Mouse (Mus musculus): Measurements from ENCODE around the gene Zfp36. TPM values are rescaled to one million over a fixed set of nuclear protein-coding genes. Genes with fewer than 3 reads are reported as not detected.

The Zfp36 gene
- total and polyA plus RNA-seq, 2 experiments from 2014 or later = 13.6 to 19.2 TPM

DNA sequence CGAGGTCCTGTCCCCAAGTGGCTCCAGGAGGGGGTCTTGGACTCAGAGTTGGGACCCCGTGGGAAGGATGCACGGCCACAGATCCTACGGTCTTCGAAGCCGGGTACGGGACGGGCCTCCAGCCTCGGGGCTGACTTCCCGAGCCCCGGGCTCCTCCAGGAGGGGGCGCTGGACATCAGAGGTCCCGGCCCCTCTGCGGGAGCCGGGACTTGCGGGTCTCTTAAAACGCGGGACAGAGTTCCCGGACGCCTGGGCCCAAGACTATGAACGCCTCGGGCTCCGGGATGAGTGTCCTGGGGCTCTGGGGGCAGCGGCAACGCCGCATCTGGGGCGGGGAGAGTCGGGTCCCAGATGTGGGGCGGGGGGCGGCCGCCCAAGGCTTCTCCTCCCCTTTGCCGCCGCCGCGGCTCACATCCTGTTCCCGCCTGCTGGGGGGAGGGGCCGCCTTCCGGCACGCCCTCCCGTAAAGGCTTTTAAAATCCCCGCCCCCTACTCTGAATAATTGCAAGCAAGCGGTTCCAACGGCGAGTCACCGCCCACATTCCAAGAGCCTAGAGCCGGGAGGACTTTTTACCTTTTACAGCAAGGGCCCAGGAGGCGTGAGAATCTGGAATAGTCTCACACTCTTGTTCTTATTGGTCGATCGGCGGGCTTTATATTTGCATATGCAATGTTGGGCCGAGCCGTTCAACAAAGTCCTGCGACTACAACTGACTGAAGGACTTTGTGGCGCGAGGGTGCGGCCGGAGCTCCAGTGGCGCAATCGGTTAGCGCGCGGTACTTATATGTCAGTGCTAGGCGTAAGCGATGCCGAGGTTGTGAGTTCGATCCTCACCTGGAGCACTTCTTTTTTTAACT, 7.6 kb downstream of the Zfp36 start, which contains the start of gene Plekhg2:
Plekhg2 (minus strand) TSS at position 349 of the 858 bp plus-strand sequence.
- Histone ChIP-seq H3K36me3 (replicated peaks; ENCODE audit: control insufficient read depth, insufficient read depth, low read length) (peaks cover 32% of the 10 kb centered on the region), H3K9me3 (replicated peaks; ENCODE audit: control insufficient read depth, low read length) (no peaks in the 10 kb centered on the region), H3K4me2 (ENCODE audit: low read depth, low read length) (peak within 1 kb of the TSS; percentile 85), H3K27ac (ENCODE audit: low read depth) (peak within 1 kb of the TSS; percentile 83), H3K4me3 (ENCODE audit: low read depth, low read length) (peak within 1 kb of the TSS; percentile 83), H3K9ac (replicated peaks; ENCODE audit: low read depth, low read length) (peak within 1 kb of the TSS; percentile 93), H3K4me1 (ENCODE audit: control insufficient read depth, insufficient read depth) (peaks cover 31% of the 10 kb centered on the region), H3K27me3 (ENCODE audit: control insufficient read depth, insufficient read depth, low read length) (no peaks in the 10 kb centered on the region)
- TF ChIP-seq CTCF (IDR thresholded peaks at IDR 0.05; ENCODE audit: low read depth) (peak; percentile 43), EP300 (IDR thresholded peaks at IDR 0.05; ENCODE audit: low read depth) (peak; percentile 82)
- DNase-seq (ENCODE audit: low spot score) (peak; percentile 100), ATAC-seq (ENCODE audit: insufficient read depth, low read depth) (peak; percentile 85)
- WGBS = under 1% methylated on average over 59 of the region's 66 CpGs

DNA sequence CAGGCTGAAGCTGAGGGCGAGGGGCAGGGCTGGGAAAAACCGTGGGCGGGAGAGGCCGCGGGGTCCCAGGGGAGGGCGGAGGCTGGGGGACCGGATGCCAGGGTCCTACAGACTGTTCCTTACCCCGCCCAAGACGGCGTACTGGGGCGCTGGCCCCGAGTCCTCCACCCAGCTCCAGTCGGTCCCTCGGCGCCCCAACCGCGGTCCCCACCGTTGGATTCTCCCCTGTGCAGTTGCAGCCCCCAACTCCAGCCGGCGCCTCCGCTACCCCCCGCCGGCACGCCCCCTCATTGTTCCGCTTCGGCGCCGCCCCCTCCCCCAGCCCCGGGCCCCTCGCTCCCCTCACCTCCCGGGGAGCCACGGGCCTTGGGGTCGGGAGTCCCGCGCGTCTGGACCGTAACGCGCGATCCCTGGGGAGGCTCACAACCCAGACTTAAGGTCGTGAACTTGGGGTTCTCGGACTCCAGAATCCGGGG, 8.5 kb downstream of the Zfp36 start:
- ATAC-seq (ENCODE audit: insufficient read depth, low read depth) (no peak), DNase-seq (ENCODE audit: low spot score) (peak; percentile 53)
- peak overlapping the region; percentile 83 for H3K27ac ChIP-seq (ENCODE audit: low read depth)
- peaks cover 23% of the 10 kb centered on the region for H3K4me1 ChIP-seq (ENCODE audit: control insufficient read depth, insufficient read depth)
- H3K9ac ChIP-seq (replicated peaks; ENCODE audit: low read depth, low read length) = peak overlapping the region; percentile 93
- peak overlapping the region; percentile 85 for H3K4me2 ChIP-seq (ENCODE audit: low read depth, low read length)
- H3K4me3 ChIP-seq (ENCODE audit: low read depth, low read length) = peak overlapping the region; percentile 83
- H3K9me3 ChIP-seq (replicated peaks; ENCODE audit: control insufficient read depth, low read length) = no peaks in the 10 kb centered on the region
- TF ChIP-seq EP300 (IDR thresholded peaks at IDR 0.05; ENCODE audit: low read depth) (no peak), CTCF (IDR thresholded peaks at IDR 0.05; ENCODE audit: low read depth) (no peak)
- H3K36me3 ChIP-seq (replicated peaks; ENCODE audit: control insufficient read depth, insufficient read depth, low read length) = peaks cover 35% of the 10 kb centered on the region
- WGBS = 0% methylated on average over 30 of the region's 43 CpGs
- no peaks in the 10 kb centered on the region for H3K27me3 ChIP-seq (ENCODE audit: control insufficient read depth, insufficient read depth, low read length)

DNA sequence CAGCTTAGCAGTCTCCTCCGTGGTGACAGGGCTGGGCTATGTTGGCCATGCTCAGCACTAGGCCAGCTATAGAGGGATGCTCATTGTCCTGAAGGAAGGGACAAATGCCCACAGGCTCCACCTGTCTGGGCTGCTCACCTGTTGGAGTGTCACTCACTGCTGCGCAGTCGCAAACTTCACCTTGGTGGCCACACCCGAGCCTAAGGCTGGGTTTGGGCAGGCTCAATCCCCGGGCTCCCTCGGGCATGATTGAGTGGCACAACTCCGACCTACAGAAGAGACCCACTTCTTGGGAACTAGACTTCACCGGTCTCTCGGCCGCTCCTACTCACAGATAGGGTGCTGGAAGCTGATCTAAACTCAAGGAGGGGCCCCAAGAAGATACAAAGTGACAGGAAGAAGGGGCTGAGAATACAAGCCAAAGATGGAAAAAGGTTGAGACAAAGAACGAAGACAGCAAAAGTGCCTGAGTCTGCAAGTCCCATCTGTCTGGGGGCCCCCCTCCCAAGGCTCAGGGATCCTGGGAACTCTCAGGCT, 9.0 kb downstream of the Zfp36 start:
- WGBS = 6% methylated on average over 11 of the region's 11 CpGs
- no peak for TF ChIP-seq EP300 (IDR thresholded peaks at IDR 0.05; ENCODE audit: low read depth)
- TF ChIP-seq CTCF (IDR thresholded peaks at IDR 0.05; ENCODE audit: low read depth) = no peak
- no peak for DNase-seq (ENCODE audit: low spot score)

DNA sequence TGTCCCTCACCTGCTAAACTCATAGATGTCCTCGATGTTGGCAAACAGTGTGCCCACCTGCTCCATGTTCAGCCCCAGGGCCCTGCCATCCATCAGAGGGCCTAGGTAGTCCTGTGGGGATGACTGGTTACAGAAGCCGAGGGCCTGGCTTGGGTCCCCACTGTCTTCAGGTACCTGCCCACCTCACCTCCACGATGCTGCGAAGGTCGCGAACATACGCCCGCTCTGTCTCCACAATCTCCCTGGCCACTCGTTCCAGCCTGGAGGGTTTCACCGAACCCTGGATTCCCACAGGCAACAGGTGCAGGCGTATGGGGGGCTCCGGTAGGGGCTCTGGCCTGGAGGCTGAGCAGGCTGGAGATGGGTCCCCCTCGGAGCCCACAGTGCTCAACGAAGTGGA, 10.0 kb downstream of the Zfp36 start:
- Histone ChIP-seq H3K36me3 (replicated peaks; ENCODE audit: control insufficient read depth, insufficient read depth, low read length) (peaks cover 49% of the 10 kb centered on the region), H3K9ac (replicated peaks; ENCODE audit: low read depth, low read length) (0 out of 2 replicates have a peak overlapping the region, but pooled peaks have one; percentile 3), H3K4me2 (ENCODE audit: low read depth, low read length) (peak overlapping the region; percentile 85), H3K4me3 (ENCODE audit: low read depth, low read length) (peak overlapping the region; percentile 3; the same call in 1 of the 2 replicates), H3K27me3 (ENCODE audit: control insufficient read depth, insufficient read depth, low read length) (no peaks in the 10 kb centered on the region), H3K9me3 (replicated peaks; ENCODE audit: control insufficient read depth, low read length) (no peaks in the 10 kb centered on the region), H3K27ac (ENCODE audit: low read depth) (no peak overlapping the region), H3K4me1 (ENCODE audit: control insufficient read depth, insufficient read depth) (peaks cover 12% of the 10 kb centered on the region)
- no peak for ATAC-seq (ENCODE audit: insufficient read depth, low read depth)
- no peak for TF ChIP-seq EP300 (IDR thresholded peaks at IDR 0.05; ENCODE audit: low read depth)
- no peak for TF ChIP-seq CTCF (IDR thresholded peaks at IDR 0.05; ENCODE audit: low read depth)
- 89% methylated on average over 14 of the region's 14 CpGs for WGBS
- no peak for DNase-seq (ENCODE audit: low spot score)

More for the DNA sequence above, 9.0 kb downstream of the Zfp36 start:
- Histone ChIP-seq H3K36me3 (replicated peaks; ENCODE audit: control insufficient read depth, insufficient read depth, low read length) (peaks cover 40% of the 10 kb centered on the region), H3K4me2 (ENCODE audit: low read depth, low read length) (peak overlapping the region; percentile 85), H3K27me3 (ENCODE audit: control insufficient read depth, insufficient read depth, low read length) (no peaks in the 10 kb centered on the region), H3K27ac (ENCODE audit: low read depth) (peak overlapping the region; percentile 83), H3K9me3 (replicated peaks; ENCODE audit: control insufficient read depth, low read length) (no peaks in the 10 kb centered on the region), H3K4me3 (ENCODE audit: low read depth, low read length) (peak overlapping the region; percentile 83), H3K4me1 (ENCODE audit: control insufficient read depth, insufficient read depth) (peaks cover 18% of the 10 kb centered on the region), H3K9ac (replicated peaks; ENCODE audit: low read depth, low read length) (peak overlapping the region; percentile 93)
- no peak for ATAC-seq (ENCODE audit: insufficient read depth, low read depth)

DNA sequence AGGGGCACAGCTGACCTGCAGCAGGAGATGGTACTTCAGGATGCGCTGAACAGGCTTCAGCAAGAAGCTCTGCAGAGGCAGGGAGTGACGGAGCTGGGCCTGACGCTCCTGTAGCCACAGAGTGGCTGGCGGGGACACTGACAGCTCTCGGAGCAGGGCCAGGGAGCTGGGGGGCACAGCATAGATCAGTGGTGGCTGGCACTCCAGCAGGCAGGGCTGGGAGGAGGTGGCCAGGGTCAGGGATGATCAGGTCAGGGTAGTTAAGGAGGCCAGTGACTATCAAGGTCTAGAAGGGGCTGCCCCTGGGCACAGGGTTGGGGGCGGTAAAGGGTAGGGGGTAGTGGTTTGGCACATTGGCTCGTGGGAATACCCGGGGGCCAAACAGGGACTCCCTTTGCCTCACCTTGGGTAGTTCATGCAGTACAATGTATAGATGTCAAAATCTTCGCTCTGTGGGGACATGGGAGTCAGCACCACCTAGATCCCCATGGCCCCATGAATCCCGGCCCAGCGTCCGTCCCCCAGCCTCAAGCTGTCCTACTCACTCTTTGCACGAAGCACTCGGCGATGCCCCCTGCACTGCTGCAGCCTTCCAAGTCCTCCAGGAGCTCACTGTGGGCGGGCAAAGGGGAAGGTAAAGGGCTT, 11.7 kb downstream of the Zfp36 start:
- TF ChIP-seq CTCF (IDR thresholded peaks at IDR 0.05; ENCODE audit: low read depth) (no peak), EP300 (IDR thresholded peaks at IDR 0.05; ENCODE audit: low read depth) (no peak)
- Histone ChIP-seq H3K4me3 (ENCODE audit: low read depth, low read length) (no peak overlapping the region), H3K9me3 (replicated peaks; ENCODE audit: control insufficient read depth, low read length) (no peaks in the 10 kb centered on the region), H3K36me3 (replicated peaks; ENCODE audit: control insufficient read depth, insufficient read depth, low read length) (peaks cover 63% of the 10 kb centered on the region), H3K9ac (replicated peaks; ENCODE audit: low read depth, low read length) (0 out of 2 replicates have a peak overlapping the region, but pooled peaks have one; percentile 8), H3K4me2 (ENCODE audit: low read depth, low read length) (no peak overlapping the region), H3K27ac (ENCODE audit: low read depth) (no peak overlapping the region), H3K27me3 (ENCODE audit: control insufficient read depth, insufficient read depth, low read length) (no peaks in the 10 kb centered on the region), H3K4me1 (ENCODE audit: control insufficient read depth, insufficient read depth) (peaks cover 12% of the 10 kb centered on the region; the same call in 1 of the 2 replicates)
- WGBS = 90% methylated on average over 16 of the region's 16 CpGs
- ATAC-seq (ENCODE audit: insufficient read depth, low read depth) = no peak
- no peak for DNase-seq (ENCODE audit: low spot score)

Data from heart, postnatal 0 days (tissue).